Mouse (Mus musculus): Measurements from ENCODE around the gene Trarg1.

DNA sequence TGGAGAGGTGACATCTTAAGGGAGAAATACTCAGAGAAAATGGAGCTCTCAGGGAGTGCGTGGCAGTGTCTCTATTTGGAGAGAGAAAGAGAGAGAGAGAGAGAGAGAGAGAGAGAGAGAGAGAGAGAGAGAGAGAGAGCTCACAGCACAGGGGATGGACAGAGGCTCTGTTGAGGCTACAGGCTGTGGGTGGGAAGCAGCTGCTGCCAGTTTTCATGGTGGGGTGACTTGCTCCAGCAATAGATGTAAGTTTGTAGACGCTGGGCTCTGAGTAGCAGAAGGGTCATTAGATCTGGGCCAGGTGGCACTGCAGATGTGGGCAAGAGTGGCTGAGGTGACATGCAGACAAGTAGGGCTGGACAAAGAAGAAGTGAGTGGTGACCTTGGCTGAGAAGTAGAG lies 6.0 kb downstream of the Trarg1 start:
- TF ChIP-seq GATA1 (IDR thresholded peaks at IDR 0.05; ENCODE audit: borderline replicate concordance, low read length): no peak
- TF ChIP-seq FLI1 (IDR thresholded peaks at IDR 0.05; ENCODE audit: low read length): no peak
